Mouse (Mus musculus) erythroblast, embryonic 14.5 days (primary cell): ENCODE results near the gene Hoxb4.

Experiments used
- GATA1 ChIP-seq: IDR thresholded peaks from 2 replicates; pipeline ENCODE4 v1.6.1; 2012; ENCODE audit warnings: low read length, inconsistent platforms, mixed read lengths
- TAL1 ChIP-seq: IDR thresholded peaks from 3 replicates; pipeline ENCODE4 v1.6.1; 2012; ENCODE audit warnings: low read length, inconsistent platforms, mixed read lengths

DNA sequence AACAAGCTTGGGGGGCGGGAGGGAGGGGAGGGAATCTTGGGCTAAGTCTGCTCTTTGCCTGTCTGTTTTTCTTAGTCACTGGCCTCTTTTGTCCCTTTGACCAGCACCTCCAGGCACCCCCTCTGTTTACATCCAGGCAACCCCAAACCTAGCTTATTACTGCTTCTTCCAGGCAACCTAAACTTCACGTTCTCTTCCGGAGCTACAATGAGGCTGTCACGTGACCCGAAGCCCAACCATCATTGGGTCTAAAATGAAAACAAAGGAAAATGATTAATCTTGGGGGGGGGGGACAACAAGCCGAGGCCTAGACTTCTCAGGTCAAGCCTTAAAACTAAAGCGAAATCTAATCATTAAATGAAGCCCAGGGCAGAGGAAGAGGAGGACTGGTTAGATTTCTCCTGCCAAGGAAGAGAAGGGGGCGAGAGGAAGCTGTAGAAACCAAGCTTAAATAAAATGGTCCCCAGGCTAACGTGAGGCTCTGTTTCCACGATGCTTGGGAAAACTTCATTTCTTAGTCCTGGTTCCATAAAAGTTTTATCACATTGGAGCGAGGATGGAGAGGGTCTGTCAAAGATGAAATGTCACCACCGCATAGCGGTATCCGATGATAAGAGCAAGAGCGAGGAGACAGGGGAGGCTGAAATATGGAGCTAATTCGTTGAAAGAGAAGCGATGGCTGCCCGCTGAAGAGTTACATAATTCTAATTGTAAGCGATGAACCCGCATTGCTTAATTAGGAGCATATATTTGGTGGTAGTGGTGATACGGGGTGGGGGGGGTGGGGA is 30.3 kb downstream of the Hoxb4 start:
- TF ChIP-seq GATA1: no peak
- TF ChIP-seq TAL1: no peak
